Mouse (Mus musculus) thymus, adult 2 months (tissue): ENCODE measurements around the gene March10. TPM values are rescaled to one million over a fixed set of nuclear protein-coding genes. Genes with fewer than 3 reads are reported as not detected.

ENCODE experiments used
- DNase-seq: peaks from one replicate; pipeline ENCODE4 v3.0.0; 2021
- H3K27ac ChIP-seq: fragments of 200-500 bp; 2 replicates; pipeline ENCODE4 v1.5.1; 2012; ENCODE audit warnings: low read length, control low read depth; ENCODE audit not compliant: control insufficient read depth, insufficient read depth
- H3K27me3 ChIP-seq: fragments of 200-500 bp; 2 replicates; pipeline ENCODE4 v1.6.1; 2012; ENCODE audit warnings: mild to moderate bottlenecking, low read length, moderate library complexity, mixed read lengths; ENCODE audit not compliant: control insufficient read depth, insufficient read depth
- H3K36me3 ChIP-seq: fragments of 200-500 bp; 2 replicates; pipeline ENCODE4 v1.6.1; 2012; ENCODE audit warnings: mild to moderate bottlenecking, low read length, moderate library complexity; ENCODE audit not compliant: control insufficient read depth, insufficient read depth
- H3K4me1 ChIP-seq: fragments of 200-500 bp; replicated peaks from 2 replicates; pipeline ENCODE4 v1.6.1; 2012; ENCODE audit warnings: low read length; ENCODE audit not compliant: control insufficient read depth, insufficient read depth
- H3K4me3 ChIP-seq: fragments of 200-500 bp; 2 replicates; pipeline ENCODE4 v1.5.1; 2012; ENCODE audit warnings: mild to moderate bottlenecking, low read length, control low read depth, moderate library complexity; ENCODE audit not compliant: control insufficient read depth, insufficient read depth
- CTCF ChIP-seq: fragments of 200-500 bp; IDR thresholded peaks from 2 replicates; pipeline ENCODE4 v1.5.1; 2012; ENCODE audit warnings: mild to moderate bottlenecking, control low read depth, low read length, moderate library complexity, borderline replicate concordance; ENCODE audit not compliant: control insufficient read depth, poor library complexity, insufficient read depth; ENCODE audit errors: extremely low read depth
- POLR2A ChIP-seq: fragments of 200-500 bp; IDR thresholded peaks from 2 replicates; pipeline ENCODE4 v1.6.1; 2012; ENCODE audit warnings: mild to moderate bottlenecking, low read length, control low read depth, moderate library complexity; ENCODE audit not compliant: control insufficient read depth, poor library complexity, insufficient read depth; ENCODE audit errors: extremely low read depth
- WGBS: fragments of 180-500 bp; shearing (Covaris S2); methylation state at CpG from one replicate; pipeline ENCODE4 v1.1.7; 2018; 5-methylcytosine and 5-hydroxymethylcytosine counted together
- polyA plus RNA-seq: library from polyadenylated mRNA; depleted of rRNA; stranded (reverse); fragments of >200 nt; gene quantifications from 2 replicates; pipeline ENCODE4 v1.2.3, GENCODE M21; 2012; rRNA removed

Gene March10
- polyA plus RNA-seq, 1 experiment, result 0.07 TPM

- WGBS, result 96% methylated on average over 8 of the region's 8 CpGs
- H3K4me1 ChIP-seq, result no peaks in the 10 kb centered on the region; the same call in 1 of the 2 replicates
- no peaks in the 10 kb centered on the region for H3K27me3 ChIP-seq
- no peaks in the 10 kb centered on the region for H3K36me3 ChIP-seq
- DNase-seq, result no peak
- H3K27ac ChIP-seq, result no peak overlapping the region
- no peak for TF ChIP-seq POLR2A
- no peak for TF ChIP-seq CTCF
- no peak overlapping the region for H3K4me3 ChIP-seq
These were observed 141.2 kb downstream of the March10 start for GRCm38 (mm10) chr11:105315296-105315695.

DNA sequence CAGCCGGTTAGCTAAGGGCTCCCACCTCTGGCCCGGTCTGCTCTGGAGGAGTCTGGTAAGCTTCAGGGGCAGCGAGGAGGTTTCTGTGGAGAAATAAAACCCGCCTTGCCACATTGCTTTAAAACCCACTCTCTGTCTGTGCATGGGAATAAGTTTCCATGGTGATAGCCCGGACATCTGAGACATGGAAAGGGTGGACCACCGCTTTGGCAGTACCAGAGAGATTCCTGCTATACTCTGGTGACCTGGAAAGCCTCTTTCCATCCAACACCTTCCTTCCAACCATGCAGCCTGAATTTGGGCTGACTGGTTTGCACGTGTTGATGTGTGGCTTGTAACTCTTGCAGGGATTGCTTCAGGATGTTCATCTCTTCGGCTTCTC lies 142.9 kb downstream of the March10 start:
- no peak overlapping the region for H3K27ac ChIP-seq
- no peaks in the 10 kb centered on the region for H3K27me3 ChIP-seq
- TF ChIP-seq CTCF, result no peak
- TF ChIP-seq POLR2A, result no peak
- H3K36me3 ChIP-seq, result no peaks in the 10 kb centered on the region
- WGBS, result 73% methylated on average over 8 of the region's 8 CpGs
- DNase-seq, result no peak
- H3K4me1 ChIP-seq, result no peaks in the 10 kb centered on the region; the same call in 1 of the 2 replicates
- no peak overlapping the region for H3K4me3 ChIP-seq

DNA sequence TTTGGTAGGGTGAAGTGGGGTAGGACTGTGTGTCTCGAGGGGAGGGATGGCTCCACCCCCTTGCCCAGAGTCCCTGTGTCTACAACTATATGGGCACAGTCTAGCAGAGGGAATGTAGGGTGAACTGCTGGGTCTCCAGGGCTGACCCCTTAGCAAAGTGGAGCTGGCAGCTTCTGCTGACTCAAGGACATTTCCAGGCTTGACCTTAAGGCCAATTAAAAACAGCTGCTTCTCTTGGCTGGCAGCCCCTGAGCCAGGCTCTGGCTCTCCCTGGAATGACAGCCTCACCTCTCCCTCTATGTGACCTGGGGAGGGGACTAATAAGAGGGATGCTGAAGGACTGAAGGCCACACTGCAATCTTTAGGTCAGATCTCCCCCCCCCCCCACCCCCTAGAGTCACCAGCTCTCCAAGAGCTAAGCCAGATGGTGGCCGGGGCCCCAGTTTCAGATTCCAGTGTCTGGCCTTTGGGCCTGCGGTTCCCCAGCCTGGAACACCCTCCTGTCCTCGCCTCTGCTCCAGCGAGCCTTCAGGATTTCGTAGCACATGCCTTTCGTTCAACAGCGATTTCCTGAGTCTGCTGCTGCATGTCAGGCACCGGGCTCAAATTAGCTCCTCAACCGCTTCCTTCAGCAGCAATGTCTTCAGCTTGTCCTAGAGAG lies 143.4 kb downstream of the March10 start:
- H3K27ac ChIP-seq, result no peak overlapping the region
- no peaks in the 10 kb centered on the region for H3K36me3 ChIP-seq
- TF ChIP-seq POLR2A, result no peak
- no peak for TF ChIP-seq CTCF
- H3K4me1 ChIP-seq, result no peaks in the 10 kb centered on the region; the same call in 1 of the 2 replicates
- no peak overlapping the region for H3K4me3 ChIP-seq
- no peaks in the 10 kb centered on the region for H3K27me3 ChIP-seq
- no peak for DNase-seq
- 44% methylated on average over 10 of the region's 10 CpGs for WGBS

DNA sequence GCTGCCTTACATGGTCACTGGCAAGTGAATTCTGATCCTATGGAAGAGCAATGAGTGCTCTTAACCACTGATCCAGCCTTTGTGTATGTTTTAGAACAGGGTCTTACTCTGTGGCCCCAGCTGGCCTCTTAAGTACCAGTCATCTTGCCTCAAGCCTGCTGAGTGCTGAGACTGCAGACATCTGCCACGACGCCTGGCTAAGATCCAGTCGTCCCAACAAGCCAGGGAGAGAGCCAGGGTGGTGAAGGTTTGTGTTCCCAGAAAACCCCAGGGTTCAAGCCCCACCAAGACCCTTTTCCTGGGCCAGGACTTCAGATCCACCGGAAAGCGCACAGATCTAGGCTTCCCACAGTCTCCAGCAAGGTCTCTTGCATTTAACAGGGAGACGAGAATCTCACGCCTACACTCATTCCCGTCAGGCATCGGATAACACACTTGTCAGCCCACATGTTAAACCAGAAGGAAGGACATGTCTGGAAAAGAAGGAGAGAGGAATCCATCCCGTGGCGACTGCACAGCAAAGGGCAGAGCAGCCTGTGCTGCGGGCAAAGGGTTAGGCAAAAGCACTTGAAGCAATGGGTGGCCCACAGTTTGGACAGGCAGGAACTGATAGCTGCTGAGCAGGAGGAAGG lies 144.1 kb downstream of the March10 start:
- TF ChIP-seq CTCF, result no peak
- TF ChIP-seq POLR2A, result no peak
- no peak overlapping the region for H3K4me3 ChIP-seq
- H3K36me3 ChIP-seq, result no peaks in the 10 kb centered on the region
- 87% methylated on average over 12 of the region's 12 CpGs for WGBS
- DNase-seq, result no peak
- H3K4me1 ChIP-seq, result no peaks in the 10 kb centered on the region; the same call in 1 of the 2 replicates
- H3K27ac ChIP-seq, result no peak overlapping the region
- H3K27me3 ChIP-seq, result no peaks in the 10 kb centered on the region

DNA sequence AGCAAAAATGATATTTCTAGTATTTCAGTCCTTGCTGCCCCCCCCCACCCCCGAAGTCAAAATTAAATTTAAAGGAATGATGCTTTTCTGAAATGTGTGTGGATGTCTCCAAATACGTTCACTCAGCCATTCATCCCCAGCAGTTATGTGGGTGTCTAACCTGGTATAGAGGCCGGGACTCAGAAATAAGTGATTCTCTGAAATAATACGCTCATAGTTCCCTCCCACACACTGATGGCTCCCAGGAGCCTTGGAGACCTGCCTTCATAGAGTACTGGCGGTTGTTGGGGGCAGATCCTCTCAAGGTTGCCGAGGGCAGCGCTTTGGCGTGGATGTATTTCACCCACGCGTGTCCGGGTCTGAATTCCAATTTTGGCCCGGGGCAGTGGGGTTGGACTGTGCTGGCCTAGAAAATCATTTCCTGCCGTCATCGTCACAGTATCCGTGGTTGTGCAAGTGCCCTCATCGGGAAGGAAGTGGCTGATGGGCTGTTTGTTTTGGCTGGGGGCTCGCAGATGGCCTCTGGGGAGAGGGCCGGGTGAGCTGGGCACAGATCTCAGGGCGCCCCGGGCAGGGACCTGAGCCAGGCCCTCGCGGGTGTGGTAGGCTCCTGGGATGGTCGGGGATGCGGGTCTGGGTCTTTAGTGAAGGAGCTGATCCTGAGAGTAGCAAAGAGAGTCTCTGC lies 145.1 kb downstream of the March10 start:
- Histone ChIP-seq H3K4me3 (no peak overlapping the region), H3K27ac (no peak overlapping the region), H3K36me3 (no peaks in the 10 kb centered on the region), H3K4me1 (no peaks in the 10 kb centered on the region; the same call in 1 of the 2 replicates), H3K27me3 (no peaks in the 10 kb centered on the region)
- DNase-seq, result no peak
- TF ChIP-seq CTCF (no peak), POLR2A (no peak)
- WGBS, result 22% methylated on average over 24 of the region's 24 CpGs

Other genes starting within 250 kb of the March10 start
- gene Mrc2, start 164.1 kb downstream of the March10 start, polyA plus RNA-seq, result 3.6 and 4.6 TPM in 2 replicates
- gene Tanc2, start 133.3 kb upstream of the March10 start, polyA plus RNA-seq, result 2.1 and 2.6 TPM in 2 replicates